Mouse (Mus musculus): ENCODE data around the gene Eps15. TPM values are rescaled to one million over a fixed set of nuclear protein-coding genes. Genes with fewer than 3 reads are reported as not detected.
A peak's percentile ranks its signal among the peaks of the same experiment; 100 is the strongest.

Gene Eps15
- polyA plus RNA-seq, 1 experiment from 2014 or later: 45.2 TPM

- no peaks in the 10 kb centered on the region for H3K36me3 ChIP-seq (ENCODE audit: control insufficient read depth, insufficient read depth, low read length)
- no peaks in the 10 kb centered on the region for H3K4me1 ChIP-seq (ENCODE audit: control insufficient read depth, insufficient read depth, low read length)
- no peaks in the 10 kb centered on the region for H3K9me3 ChIP-seq (replicated peaks; ENCODE audit: control insufficient read depth, low read length)
- 83% methylated on average over 1 of the region's 1 CpGs for WGBS
- DNase-seq (ENCODE audit: low spot score) (no peak), ATAC-seq (no peak)
- H3K4me2 ChIP-seq (ENCODE audit: low read length): peak overlapping the region; percentile 72
- H3K9ac ChIP-seq (ENCODE audit: low read length): no peak overlapping the region
- H3K27me3 ChIP-seq (replicated peaks; ENCODE audit: control insufficient read depth, insufficient read depth, low read length): no peaks in the 10 kb centered on the region
- no peak overlapping the region for H3K4me3 ChIP-seq (ENCODE audit: low read depth, low read length)
- H3K27ac ChIP-seq (ENCODE audit: low read depth, low read length): no peak overlapping the region
Measured at GRCm38 (mm10) chr4:109281946-109282345, 1.9 kb downstream of the Eps15 start.

GRCm38 (mm10) chr4:109294629-109295028 is 14.6 kb downstream of the Eps15 start:
- ATAC-seq: no peak
- H3K36me3 ChIP-seq (ENCODE audit: control insufficient read depth, insufficient read depth, low read length): no peaks in the 10 kb centered on the region
- H3K27me3 ChIP-seq (replicated peaks; ENCODE audit: control insufficient read depth, insufficient read depth, low read length): no peaks in the 10 kb centered on the region
- no peaks in the 10 kb centered on the region for H3K4me1 ChIP-seq (ENCODE audit: control insufficient read depth, insufficient read depth, low read length)
- H3K9ac ChIP-seq (ENCODE audit: low read length): no peak overlapping the region
- no peak for DNase-seq (ENCODE audit: low spot score)
- H3K4me2 ChIP-seq (ENCODE audit: low read length): no peak overlapping the region
- H3K27ac ChIP-seq (ENCODE audit: low read depth, low read length): no peak overlapping the region
- no peaks in the 10 kb centered on the region for H3K9me3 ChIP-seq (replicated peaks; ENCODE audit: control insufficient read depth, low read length)
- no peak overlapping the region for H3K4me3 ChIP-seq (ENCODE audit: low read depth, low read length)

- no peaks in the 10 kb centered on the region for H3K4me1 ChIP-seq (ENCODE audit: control insufficient read depth, insufficient read depth, low read length)
- WGBS: 69% methylated on average over 2 of the region's 2 CpGs
- H3K36me3 ChIP-seq (ENCODE audit: control insufficient read depth, insufficient read depth, low read length): no peaks in the 10 kb centered on the region
- ATAC-seq: no peak
- DNase-seq (ENCODE audit: low spot score): no peak
- no peaks in the 10 kb centered on the region for H3K9me3 ChIP-seq (replicated peaks; ENCODE audit: control insufficient read depth, low read length)
- no peak overlapping the region for H3K27ac ChIP-seq (ENCODE audit: low read depth, low read length)
- no peaks in the 10 kb centered on the region for H3K27me3 ChIP-seq (replicated peaks; ENCODE audit: control insufficient read depth, insufficient read depth, low read length)
- no peak overlapping the region for H3K4me3 ChIP-seq (ENCODE audit: low read depth, low read length)
- no peak overlapping the region for H3K4me2 ChIP-seq (ENCODE audit: low read length)
- no peak overlapping the region for H3K9ac ChIP-seq (ENCODE audit: low read length)
Measured at GRCm38 (mm10) chr4:109296510-109296909, 16.4 kb downstream of the Eps15 start.

GRCm38 (mm10) chr4:109299136-109299535 is 19.1 kb downstream of the Eps15 start:
- ATAC-seq (no peak), DNase-seq (ENCODE audit: low spot score) (no peak)
- Histone ChIP-seq H3K4me1 (ENCODE audit: control insufficient read depth, insufficient read depth, low read length) (no peaks in the 10 kb centered on the region), H3K27me3 (replicated peaks; ENCODE audit: control insufficient read depth, insufficient read depth, low read length) (no peaks in the 10 kb centered on the region), H3K9ac (ENCODE audit: low read length) (no peak overlapping the region), H3K4me2 (ENCODE audit: low read length) (no peak overlapping the region), H3K27ac (ENCODE audit: low read depth, low read length) (no peak overlapping the region), H3K36me3 (ENCODE audit: control insufficient read depth, insufficient read depth, low read length) (no peaks in the 10 kb centered on the region), H3K4me3 (ENCODE audit: low read depth, low read length) (no peak overlapping the region), H3K9me3 (replicated peaks; ENCODE audit: control insufficient read depth, low read length) (no peaks in the 10 kb centered on the region)

GRCm38 (mm10) chr4:109316941-109317894 is 37.1 kb downstream of the Eps15 start:
- no peak overlapping the region for H3K4me2 ChIP-seq (ENCODE audit: low read length)
- no peaks in the 10 kb centered on the region for H3K9me3 ChIP-seq (replicated peaks; ENCODE audit: control insufficient read depth, low read length)
- H3K4me1 ChIP-seq (ENCODE audit: control insufficient read depth, insufficient read depth, low read length): no peaks in the 10 kb centered on the region
- ATAC-seq (no peak), DNase-seq (ENCODE audit: low spot score) (no peak)
- H3K4me3 ChIP-seq (ENCODE audit: low read depth, low read length): no peak overlapping the region
- no peaks in the 10 kb centered on the region for H3K36me3 ChIP-seq (ENCODE audit: control insufficient read depth, insufficient read depth, low read length)
- no peaks in the 10 kb centered on the region for H3K27me3 ChIP-seq (replicated peaks; ENCODE audit: control insufficient read depth, insufficient read depth, low read length)
- H3K27ac ChIP-seq (ENCODE audit: low read depth, low read length): no peak overlapping the region
- H3K9ac ChIP-seq (ENCODE audit: low read length): no peak overlapping the region

GRCm38 (mm10) chr4:109336796-109337195 is 56.7 kb downstream of the Eps15 start:
- Histone ChIP-seq H3K9ac (ENCODE audit: low read length) (no peak overlapping the region), H3K4me3 (ENCODE audit: low read depth, low read length) (no peak overlapping the region), H3K27me3 (replicated peaks; ENCODE audit: control insufficient read depth, insufficient read depth, low read length) (no peaks in the 10 kb centered on the region), H3K4me1 (ENCODE audit: control insufficient read depth, insufficient read depth, low read length) (no peaks in the 10 kb centered on the region), H3K4me2 (ENCODE audit: low read length) (no peak overlapping the region), H3K36me3 (ENCODE audit: control insufficient read depth, insufficient read depth, low read length) (0 out of 2 replicates have a peak, but pooled peaks cover 8% of the 10 kb centered on the region), H3K9me3 (replicated peaks; ENCODE audit: control insufficient read depth, low read length) (no peaks in the 10 kb centered on the region), H3K27ac (ENCODE audit: low read depth, low read length) (no peak overlapping the region)
- ATAC-seq (no peak), DNase-seq (ENCODE audit: low spot score) (no peak)
- 87% methylated on average over 4 of the region's 4 CpGs for WGBS

GRCm38 (mm10) chr4:109341222-109341621 is 61.2 kb downstream of the Eps15 start:
- WGBS: 78% methylated on average over 1 of the region's 1 CpGs
- H3K4me1 ChIP-seq (ENCODE audit: control insufficient read depth, insufficient read depth, low read length): 0 out of 2 replicates have a peak, but pooled peaks cover 3% of the 10 kb centered on the region

GRCm38 (mm10) chr4:109342783-109343485 is 62.9 kb downstream of the Eps15 start:
- H3K9ac ChIP-seq (ENCODE audit: low read length): peak overlapping the region; percentile 57
- H3K9me3 ChIP-seq (replicated peaks; ENCODE audit: control insufficient read depth, low read length): no peaks in the 10 kb centered on the region
- DNase-seq (ENCODE audit: low spot score): peak; percentile 93
- WGBS: 32% methylated on average over 4 of the region's 4 CpGs
- no peak overlapping the region for H3K27ac ChIP-seq (ENCODE audit: low read depth, low read length)
- H3K27me3 ChIP-seq (replicated peaks; ENCODE audit: control insufficient read depth, insufficient read depth, low read length): no peaks in the 10 kb centered on the region
- peak overlapping the region; percentile 38 for H3K4me3 ChIP-seq (ENCODE audit: low read depth, low read length)
- 0 out of 2 replicates have a peak, but pooled peaks cover 3% of the 10 kb centered on the region for H3K4me1 ChIP-seq (ENCODE audit: control insufficient read depth, insufficient read depth, low read length)
- H3K4me2 ChIP-seq (ENCODE audit: low read length): peak overlapping the region; percentile 34
- ATAC-seq: peak; percentile 92
- no peaks in the 10 kb centered on the region for H3K36me3 ChIP-seq (ENCODE audit: control insufficient read depth, insufficient read depth, low read length)

More at GRCm38 (mm10) chr4:109341222-109341621, 61.2 kb downstream of the Eps15 start:
- DNase-seq (ENCODE audit: low spot score) (no peak), ATAC-seq (no peak)
- H3K4me2 ChIP-seq (ENCODE audit: low read length): no peak overlapping the region
- no peak overlapping the region for H3K9ac ChIP-seq (ENCODE audit: low read length)
- H3K36me3 ChIP-seq (ENCODE audit: control insufficient read depth, insufficient read depth, low read length): no peaks in the 10 kb centered on the region
- H3K27me3 ChIP-seq (replicated peaks; ENCODE audit: control insufficient read depth, insufficient read depth, low read length): no peaks in the 10 kb centered on the region
- H3K9me3 ChIP-seq (replicated peaks; ENCODE audit: control insufficient read depth, low read length): no peaks in the 10 kb centered on the region
- H3K4me3 ChIP-seq (ENCODE audit: low read depth, low read length): no peak overlapping the region
- no peak overlapping the region for H3K27ac ChIP-seq (ENCODE audit: low read depth, low read length)
